Mouse (Mus musculus) MEL (cell line): Measurements from ENCODE around the gene Hsp90ab1.

Experiments
- CHD2 ChIP-seq: IDR thresholded peaks from 2 replicates; pipeline ENCODE4 v1.6.1; 2011; ENCODE audit warnings: low read length, improper control_type of control experiment
- CTCF ChIP-seq, 3 experiments: IDR thresholded peaks in 2 of 3; conservative IDR thresholded peaks in 1 of 3; 2 replicates each; pipeline ENCODE4 v1.5.1; 2011 to 2012; ENCODE audit warnings: low read length in 3 of 3, low read depth in 2 of 3, mild to moderate bottlenecking in 2 of 3, improper control_type of control experiment in 1 of 3, inconsistent platforms in 1 of 3, mixed read lengths in 1 of 3, moderate library complexity in 1 of 3; ENCODE audit not compliant: control insufficient read depth in 1 of 3, insufficient read depth in 1 of 3, poor library complexity in 1 of 3, severe bottlenecking in 1 of 3
- E2F4 ChIP-seq: IDR thresholded peaks from 2 replicates; pipeline ENCODE4 v1.6.1; 2011; ENCODE audit warnings: low read depth, low read length, improper control_type of control experiment, borderline replicate concordance
- EP300 ChIP-seq, 2 experiments: IDR thresholded peaks; 2 replicates each; pipeline ENCODE4 v1.6.1; 2011; ENCODE audit warnings: improper control_type of control experiment in 2 of 2, low read length in 2 of 2, low read depth in 1 of 2, mild to moderate bottlenecking in 1 of 2
- ETS1 ChIP-seq: IDR thresholded peaks from 2 replicates; pipeline ENCODE4 v1.6.1; 2012; ENCODE audit warnings: low read depth, mild to moderate bottlenecking, inconsistent platforms, low read length, improper control_type of control experiment, moderate library complexity
- HCFC1 ChIP-seq: IDR thresholded peaks from 2 replicates; pipeline ENCODE4 v1.6.1; 2012; ENCODE audit warnings: low read depth, mild to moderate bottlenecking, inconsistent platforms, low read length, improper control_type of control experiment, moderate library complexity
- POLR2AphosphoS5 ChIP-seq: IDR thresholded peaks from 2 replicates; pipeline ENCODE4 v1.6.1; 2012; ENCODE audit warnings: low read depth, borderline replicate concordance, mild to moderate bottlenecking, inconsistent platforms, low read length, moderate library complexity, mixed read lengths
- TAL1 ChIP-seq: IDR thresholded peaks from 2 replicates; pipeline ENCODE4 v1.6.1; 2012; ENCODE audit warnings: mild to moderate bottlenecking, inconsistent platforms, low read length, moderate library complexity, mixed read lengths
- ZNF384 ChIP-seq: IDR thresholded peaks from 2 replicates; pipeline ENCODE4 v1.6.1; 2012; ENCODE audit warnings: low read depth, mild to moderate bottlenecking, inconsistent platforms, low read length, improper control_type of control experiment

GRCm38 (mm10) chr17:45595736-45596390 is 22.8 kb upstream of the Hsp90ab1 start:
- TF ChIP-seq HCFC1 (no peak), TAL1 (no peak), POLR2AphosphoS5 (no peak), ETS1 (no peak), EP300 (IDR thresholded peaks at IDR 0.05; ENCODE audit: low read depth in 1 of 2, low read length in 2 of 2) (peak in 1 of 2 experiments; percentile 37; a peak in 1 of 4 replicates), ZNF384 (no peak), E2F4 (no peak), CTCF (IDR thresholded peaks at IDR 0.05 in 2 of 3, conservative IDR thresholded peaks at IDR 0.05 in 1 of 3; ENCODE audit: control insufficient read depth in 1 of 3, insufficient read depth in 1 of 3, low read depth in 2 of 3, low read length in 3 of 3, poor library complexity in 1 of 3, severe bottlenecking in 1 of 3) (no peak), CHD2 (no peak)
